Mouse (Mus musculus): ENCODE measurements around the gene Tmem251. TPM values are rescaled to one million over a fixed set of nuclear protein-coding genes. Genes with fewer than 3 reads are reported as not detected.

The Tmem251 gene
- total RNA-seq, 2 experiments from 2014 or later, result 5.3 to 6.0 TPM

GRCm38 (mm10) chr12:102708220-102708619 lies 35.3 kb upstream of the Tmem251 start:
- DNase-seq, result no peak
- intact Hi-C loops (cut with DNase I), result no loop called here

GRCm38 (mm10) chr12:102709896-102710295 lies 33.7 kb upstream of the Tmem251 start:
- no peak for DNase-seq
- intact Hi-C loops (cut with DNase I), result loop anchor here (10.0 kb wide), 1 partner anchor 215 kb away; no protein-coding TSS in a partner anchor

- intact Hi-C loops (cut with DNase I), result loop anchor here (10.0 kb wide), 1 partner anchor 216 kb away; no protein-coding TSS in a partner anchor
- no peak for DNase-seq
Observed at GRCm38 (mm10) chr12:102710851-102711375, 32.6 kb upstream of the Tmem251 start.

- DNase-seq, result no peak
- intact Hi-C loops (cut with DNase I), result loop anchor here (10.0 kb wide), 1 partner anchor 219 kb away; no protein-coding TSS in a partner anchor
Observed at GRCm38 (mm10) chr12:102713153-102713865, 30.3 kb upstream of the Tmem251 start.

GRCm38 (mm10) chr12:102714116-102714515 lies 29.4 kb upstream of the Tmem251 start:
- intact Hi-C loops (cut with DNase I), result loop anchor here (10.0 kb wide), 1 partner anchor 219 kb away; no protein-coding TSS in a partner anchor
- no peak for DNase-seq

- intact Hi-C loops (cut with DNase I), result loop anchor here (10.0 kb wide), 1 partner anchor 220 kb away; no protein-coding TSS in a partner anchor
Observed at GRCm38 (mm10) chr12:102714654-102715395, 28.7 kb upstream of the Tmem251 start.

GRCm38 (mm10) chr12:102719552-102720315 lies 23.8 kb upstream of the Tmem251 start:
- DNase-seq, result peak; percentile 66
- intact Hi-C loops (cut with DNase I), result loop anchor here (10.0 kb wide), 1 partner anchor 225 kb away; no protein-coding TSS in a partner anchor

More at GRCm38 (mm10) chr12:102714654-102715395, 28.7 kb upstream of the Tmem251 start:
- no peak for DNase-seq

- intact Hi-C loops (cut with DNase I), result no loop called here
- no peak for DNase-seq
Observed at GRCm38 (mm10) chr12:102722451-102722850, 21.1 kb upstream of the Tmem251 start.

GRCm38 (mm10) chr12:102722966-102723365 lies 20.6 kb upstream of the Tmem251 start:
- no peak for DNase-seq
- intact Hi-C loops (cut with DNase I), result no loop called here

- intact Hi-C loops (cut with DNase I), result no loop called here
- no peak for DNase-seq
Observed at GRCm38 (mm10) chr12:102723861-102724260, 19.7 kb upstream of the Tmem251 start.

- intact Hi-C loops (cut with DNase I), result no loop called here
- no peak for DNase-seq
Observed at GRCm38 (mm10) chr12:102725146-102725545, 18.4 kb upstream of the Tmem251 start.

- intact Hi-C loops (cut with DNase I), result no loop called here
- no peak for DNase-seq
Observed at GRCm38 (mm10) chr12:102725761-102726175, 17.8 kb upstream of the Tmem251 start.

GRCm38 (mm10) chr12:102729855-102730797 lies 13.4 kb upstream of the Tmem251 start:
- DNase-seq, result peak; percentile 90
- intact Hi-C loops (cut with DNase I), result no loop called here

GRCm38 (mm10) chr12:102730798-102731619 lies 12.6 kb upstream of the Tmem251 start:
- no peak for DNase-seq
- intact Hi-C loops (cut with DNase I), result no loop called here

GRCm38 (mm10) chr12:102733381-102733780 lies 10.2 kb upstream of the Tmem251 start:
- DNase-seq, result peak; percentile 40
- intact Hi-C loops (cut with DNase I), result no loop called here

- intact Hi-C loops (cut with DNase I), result no loop called here
- no peak for DNase-seq
Observed at GRCm38 (mm10) chr12:102739096-102739495, 4.5 kb upstream of the Tmem251 start.

- no peak for DNase-seq
- intact Hi-C loops (cut with DNase I), result no loop called here
Observed at GRCm38 (mm10) chr12:102740285-102740684, 3.3 kb upstream of the Tmem251 start.

GRCm38 (mm10) chr12:102742056-102742455 lies 1.5 kb upstream of the Tmem251 start:
- intact Hi-C loops (cut with DNase I), result no loop called here
- DNase-seq, result no peak
